Mouse (Mus musculus) midbrain, embryonic 11.5 days (tissue): ENCODE data around the gene Crtc1. TPM values are rescaled to one million over a fixed set of nuclear protein-coding genes. Genes with fewer than 3 reads are reported as not detected.

Experiments
- ATAC-seq: fragments of 200-750 bp; cut with Nextera tagmentation; 2 replicates; pipeline ENCODE4 v1.8.0; 2017; ENCODE audit warnings: moderate TSS enrichment, moderate library complexity; ENCODE audit not compliant: low FRiP score
- DNase-seq: peaks from one replicate; pipeline ENCODE4 v3.0.0; 2015; ENCODE audit warnings: low spot score; ENCODE audit errors: missing footprints
- H3K27ac ChIP-seq: fragments of 300-500 bp; sonication (generic); 2 replicates; pipeline ENCODE4 v1.5.1; 2014; ENCODE audit warnings: low read depth, low read length
- H3K27me3 ChIP-seq: fragments of 300-500 bp; sonication (generic); 2 replicates; pipeline ENCODE4 v1.6.1; 2014; ENCODE audit warnings: mild to moderate bottlenecking, low read length, moderate library complexity, mixed read lengths; ENCODE audit not compliant: control insufficient read depth, insufficient read depth
- H3K36me3 ChIP-seq: fragments of 300-500 bp; sonication (generic); 2 replicates; pipeline ENCODE4 v1.6.1; 2014; ENCODE audit warnings: mild to moderate bottlenecking, low read length, moderate library complexity, mixed read lengths; ENCODE audit not compliant: control insufficient read depth, insufficient read depth
- H3K4me1 ChIP-seq: fragments of 300-500 bp; sonication (generic); 2 replicates; pipeline ENCODE4 v1.6.1; 2014; ENCODE audit warnings: low read length; ENCODE audit not compliant: control insufficient read depth, insufficient read depth
- H3K4me2 ChIP-seq: fragments of 300-500 bp; sonication (generic); 2 replicates; pipeline ENCODE4 v1.6.1; 2014; ENCODE audit warnings: mild to moderate bottlenecking, moderate library complexity
- H3K4me3 ChIP-seq: fragments of 300-500 bp; sonication (generic); 2 replicates; pipeline ENCODE4 v1.5.1; 2014; ENCODE audit warnings: low read depth, low read length
- H3K9ac ChIP-seq: fragments of 300-500 bp; sonication (generic); 2 replicates; pipeline ENCODE4 v1.6.1; 2014; ENCODE audit warnings: low read length
- H3K9me3 ChIP-seq: fragments of 300-500 bp; sonication (generic); 2 replicates; pipeline ENCODE4 v1.6.1; 2016; ENCODE audit warnings: low read length; ENCODE audit not compliant: control insufficient read depth
- WGBS: fragments of 180-500 bp; shearing (Covaris S2); extraction: QIAGEN DNeasy Blood & Tissue Kit; methylation state at CpG from one replicate; pipeline ENCODE4 v1.1.7; 2014; 5-methylcytosine and 5-hydroxymethylcytosine counted together
- polyA plus RNA-seq: library from polyadenylated mRNA; unstranded; fragments of >200 nt; fragmentation: Nextera tagmentation; extraction: Ambion mirVana; gene quantifications from 2 replicates; pipeline ENCODE4 v1.2.1, GENCODE M21; 2014

Crtc1 gene
- polyA plus RNA-seq, 1 experiment from 2014 or later: 11.8 TPM

DNA sequence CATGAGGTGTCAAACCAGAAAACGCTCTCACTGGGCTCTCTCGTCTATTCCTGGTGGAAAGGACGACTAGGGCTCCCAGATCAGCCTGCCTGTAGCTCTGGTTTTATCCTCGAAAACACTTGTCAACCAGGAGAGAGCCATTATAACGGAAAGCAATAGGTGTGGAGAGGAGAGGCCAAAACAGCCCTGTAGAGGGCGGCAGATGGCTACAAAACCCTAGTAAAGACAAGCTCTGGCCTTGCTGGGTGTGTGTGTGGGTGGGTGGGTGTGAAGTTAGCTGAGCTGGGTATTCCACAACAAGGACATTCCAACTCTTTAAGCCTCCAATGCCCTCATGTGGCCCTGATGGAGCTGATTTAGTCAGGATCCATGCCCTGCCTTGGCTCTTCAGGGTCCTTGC, 95.7 kb downstream of the Crtc1 start:
- no peak for ATAC-seq
- no peak for DNase-seq
- peaks cover 35% of the 10 kb centered on the region for H3K36me3 ChIP-seq

DNA sequence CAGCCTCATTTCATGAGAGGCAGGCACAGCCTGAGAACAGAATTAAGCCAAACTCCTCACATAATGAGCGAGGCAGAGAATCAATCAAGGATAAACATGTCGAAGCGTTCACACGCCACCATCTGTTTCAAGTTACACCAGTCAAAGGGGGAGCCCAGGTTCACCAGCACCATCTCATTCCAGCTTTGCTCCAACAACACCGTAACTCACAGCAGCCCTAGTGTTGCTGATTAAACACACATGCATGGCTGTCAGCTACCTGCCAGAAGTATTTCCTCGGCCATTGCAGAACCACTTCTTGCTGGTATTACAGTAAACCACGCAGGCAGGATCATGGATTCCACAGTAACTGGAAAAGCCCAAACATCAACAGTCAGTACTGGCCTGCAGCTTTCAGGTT, 96.3 kb downstream of the Crtc1 start:
- H3K27me3 ChIP-seq: no peaks in the 10 kb centered on the region
- ATAC-seq (no peak), DNase-seq (no peak)
- H3K9me3 ChIP-seq: no peaks in the 10 kb centered on the region
- H3K4me3 ChIP-seq: no peak overlapping the region
- no peaks in the 10 kb centered on the region for H3K4me1 ChIP-seq
- no peak overlapping the region for H3K4me2 ChIP-seq
- 87% methylated on average over 7 of the region's 7 CpGs for WGBS
- no peak overlapping the region for H3K27ac ChIP-seq
- peaks cover 36% of the 10 kb centered on the region for H3K36me3 ChIP-seq
- H3K9ac ChIP-seq: no peak overlapping the region

More for the DNA sequence above, 95.7 kb downstream of the Crtc1 start:
- Histone ChIP-seq H3K4me1 (peaks cover 3% of the 10 kb centered on the region; the same call in 1 of the 2 replicates), H3K4me2 (no peak overlapping the region), H3K27me3 (no peaks in the 10 kb centered on the region), H3K9me3 (no peaks in the 10 kb centered on the region), H3K4me3 (no peak overlapping the region), H3K9ac (no peak overlapping the region), H3K27ac (no peak overlapping the region)
- WGBS: 62% methylated on average over 6 of the region's 6 CpGs

DNA sequence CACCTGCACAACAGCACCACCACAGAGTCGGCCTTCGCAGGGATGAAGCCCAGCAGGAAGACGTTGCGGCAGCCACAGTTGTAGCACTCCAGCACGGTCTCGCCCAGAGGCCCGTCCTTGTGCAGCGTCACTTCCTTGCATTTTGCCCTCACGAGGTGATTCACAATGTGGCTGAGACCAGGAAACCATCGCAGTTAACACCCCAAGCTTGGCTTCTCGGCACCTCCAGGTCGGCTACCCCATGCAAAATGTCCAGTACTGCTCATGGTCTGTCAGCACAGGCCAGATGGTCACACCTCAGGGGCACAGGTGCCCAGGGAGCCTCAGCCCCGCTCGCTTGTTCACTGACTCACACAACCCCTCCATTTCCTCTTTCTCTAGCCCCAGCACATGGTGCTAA, 97.4 kb downstream of the Crtc1 start:
- ATAC-seq (no peak), DNase-seq (no peak)
- H3K27ac ChIP-seq: no peak overlapping the region
- WGBS: 92% methylated on average over 14 of the region's 14 CpGs
- no peaks in the 10 kb centered on the region for H3K27me3 ChIP-seq
- no peaks in the 10 kb centered on the region for H3K9me3 ChIP-seq
- no peak overlapping the region for H3K9ac ChIP-seq
- H3K4me3 ChIP-seq: no peak overlapping the region
- H3K4me1 ChIP-seq: no peaks in the 10 kb centered on the region
- no peak overlapping the region for H3K4me2 ChIP-seq
- peaks cover 45% of the 10 kb centered on the region for H3K36me3 ChIP-seq

DNA sequence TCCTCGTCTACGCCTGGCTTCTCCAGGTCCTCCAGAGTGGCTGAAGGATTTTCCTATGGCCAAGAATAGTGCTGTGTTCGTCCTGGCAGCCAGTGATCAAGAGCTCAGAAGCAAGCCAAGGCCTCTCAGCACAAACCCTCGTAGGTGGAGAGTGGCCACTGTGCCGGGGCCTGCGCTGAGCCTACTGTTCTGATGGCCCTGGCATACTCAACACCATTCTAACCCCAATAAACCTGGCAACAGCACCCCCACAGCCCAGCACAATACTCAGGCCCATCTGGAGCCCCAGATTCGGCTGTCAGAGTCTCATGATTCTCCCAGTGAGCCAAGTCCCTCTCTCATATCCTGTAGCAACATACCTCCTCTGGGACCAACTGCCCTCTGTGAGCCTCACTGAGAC, 98.7 kb downstream of the Crtc1 start:
- H3K36me3 ChIP-seq: peaks cover 53% of the 10 kb centered on the region
- ATAC-seq: no peak
- DNase-seq: no peak
- H3K27me3 ChIP-seq: no peaks in the 10 kb centered on the region
- H3K9me3 ChIP-seq: no peaks in the 10 kb centered on the region
- no peak overlapping the region for H3K4me3 ChIP-seq
- no peak overlapping the region for H3K27ac ChIP-seq
- H3K9ac ChIP-seq: no peak overlapping the region
- H3K4me2 ChIP-seq: no peak overlapping the region
- H3K4me1 ChIP-seq: no peaks in the 10 kb centered on the region
- WGBS: 93% methylated on average over 7 of the region's 7 CpGs

DNA sequence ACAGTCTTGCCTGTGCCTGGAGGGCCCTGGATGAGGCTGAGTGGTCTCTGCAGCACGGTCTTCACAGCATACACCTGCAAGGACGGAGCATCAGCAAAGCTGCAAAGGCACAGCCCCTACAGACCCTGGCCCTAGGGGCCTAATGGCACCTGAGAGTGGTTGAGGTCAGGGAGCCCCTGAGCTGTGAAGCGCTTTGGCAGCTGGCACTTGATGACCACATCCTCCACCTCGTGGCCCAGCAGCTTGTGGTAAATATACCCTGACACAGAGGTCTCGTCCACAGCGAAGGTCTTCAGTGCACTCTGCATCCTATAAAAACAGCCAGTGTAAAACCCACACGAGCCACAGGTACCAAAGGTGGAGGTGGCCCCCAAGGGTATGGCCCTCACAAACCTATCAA, 100.4 kb downstream of the Crtc1 start:
- Histone ChIP-seq H3K4me1 (no peaks in the 10 kb centered on the region), H3K9me3 (no peaks in the 10 kb centered on the region), H3K9ac (no peak overlapping the region), H3K36me3 (peaks cover 68% of the 10 kb centered on the region), H3K27me3 (no peaks in the 10 kb centered on the region), H3K4me3 (no peak overlapping the region), H3K27ac (no peak overlapping the region), H3K4me2 (no peak overlapping the region)
- DNase-seq: no peak
- ATAC-seq: no peak
- WGBS: 93% methylated on average over 7 of the region's 7 CpGs

DNA sequence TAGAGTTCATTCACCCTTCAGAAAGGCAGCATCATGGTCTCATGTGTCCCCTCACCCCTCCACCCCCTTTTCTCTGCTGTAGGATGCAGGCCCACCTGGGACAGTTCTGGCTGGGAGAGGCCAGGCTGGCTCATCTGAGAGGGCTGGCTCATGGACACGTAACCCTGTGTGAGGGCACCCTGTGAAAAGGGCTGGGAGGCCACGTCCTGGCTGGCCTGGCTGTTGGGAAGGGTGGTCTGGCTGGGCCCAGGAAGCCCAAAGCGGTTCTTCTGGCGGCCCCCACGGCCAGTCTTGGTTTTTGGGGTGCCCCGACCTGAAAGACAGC, 106.5 kb downstream of the Crtc1 start:
- H3K9me3 ChIP-seq: no peaks in the 10 kb centered on the region
- H3K4me1 ChIP-seq: peaks cover 27% of the 10 kb centered on the region
- WGBS: 94% methylated on average over 6 of the region's 6 CpGs
- H3K9ac ChIP-seq: no peak overlapping the region
- H3K36me3 ChIP-seq: peaks cover 53% of the 10 kb centered on the region
- no peak for DNase-seq
- no peak overlapping the region for H3K27ac ChIP-seq
- no peak for ATAC-seq
- peaks cover 8% of the 10 kb centered on the region for H3K27me3 ChIP-seq
- no peak overlapping the region for H3K4me2 ChIP-seq
- H3K4me3 ChIP-seq: no peak overlapping the region

Other genes with a start within 250 kb of the Crtc1 start
- gene Slc25a42, start 227.3 kb downstream of the Crtc1 start, polyA plus RNA-seq: 1.6 and 2.1 TPM in 2 replicates
- gene Sugp2, start 205.4 kb downstream of the Crtc1 start, polyA plus RNA-seq: 42.4 and 47.5 TPM in 2 replicates
- gene Armc6, start 205.1 kb downstream of the Crtc1 start, polyA plus RNA-seq: 27.3 and 31.1 TPM in 2 replicates
- 50.5 and 61.2 TPM in 2 replicates for gene Homer3, start 156.8 kb downstream of the Crtc1 start, polyA plus RNA-seq
- gene Ddx49, start 137.1 kb downstream of the Crtc1 start, polyA plus RNA-seq: 45.7 and 49.7 TPM in 2 replicates
- gene Cope, start 137.1 kb downstream of the Crtc1 start, polyA plus RNA-seq: 230 and 240 TPM in 2 replicates
- 5.5 and 7.0 TPM in 2 replicates for gene Cers1, start 123.8 kb downstream of the Crtc1 start, polyA plus RNA-seq
- 0.43 and 1.3 TPM in 2 replicates for gene Gdf1, start 109.8 kb downstream of the Crtc1 start, polyA plus RNA-seq
- gene Upf1, start 86.3 kb downstream of the Crtc1 start, polyA plus RNA-seq: 19.6 and 19.8 TPM in 2 replicates
- 0.21 TPM in 1 of 2 replicates, not detected in the other for gene Comp, start 66.0 kb downstream of the Crtc1 start, polyA plus RNA-seq
- gene Klhl26, start 37.4 kb upstream of the Crtc1 start, polyA plus RNA-seq: 12.6 and 13.1 TPM in 2 replicates
- 12.3 TPM in 2 replicates for gene Tmem59l, start 47.8 kb upstream of the Crtc1 start, polyA plus RNA-seq
- gene Crlf1, start 53.6 kb upstream of the Crtc1 start, polyA plus RNA-seq: 0.23 and 0.90 TPM in 2 replicates
- 126 and 129 TPM in 2 replicates for gene Rex1bd, start 67.2 kb upstream of the Crtc1 start, polyA plus RNA-seq
- 774 and 852 TPM in 2 replicates for gene Uba52, start 71.2 kb upstream of the Crtc1 start, polyA plus RNA-seq
- gene Fkbp8, start 88.1 kb upstream of the Crtc1 start, polyA plus RNA-seq: 203 and 215 TPM in 2 replicates
- gene Kxd1, start 88.4 kb upstream of the Crtc1 start, polyA plus RNA-seq: 48.0 and 50.0 TPM in 2 replicates
- gene Ell, start 99.9 kb upstream of the Crtc1 start, polyA plus RNA-seq: 13.0 TPM in 2 replicates
- 46.1 and 56.0 TPM in 2 replicates for gene Isyna1, start 154.8 kb upstream of the Crtc1 start, polyA plus RNA-seq
- 87.8 and 96.9 TPM in 2 replicates for gene Ssbp4, start 169.3 kb upstream of the Crtc1 start, polyA plus RNA-seq
- 1.2 and 1.3 TPM in 2 replicates for gene Lrrc25, start 176.6 kb upstream of the Crtc1 start, polyA plus RNA-seq
- gene Gdf15, start 192.9 kb upstream of the Crtc1 start, polyA plus RNA-seq: 0.10 and 0.11 TPM in 2 replicates
- 103 and 108 TPM in 2 replicates for gene Pgpep1, start 220.8 kb upstream of the Crtc1 start, polyA plus RNA-seq
- gene Lsm4, start 233.7 kb upstream of the Crtc1 start, polyA plus RNA-seq: 305 and 326 TPM in 2 replicates